Mouse (Mus musculus) CH12.LX (cell line): ENCODE data around the gene Kcnn3. TPM values are rescaled to one million over a fixed set of nuclear protein-coding genes. Genes with fewer than 3 reads are reported as not detected.

Experiments used
- DNase-seq: peaks from one replicate; pipeline ENCODE4 v3.0.0-alpha.2; 2013; ENCODE audit errors: extremely low read depth
- H3K27ac ChIP-seq: 2 replicates; pipeline ENCODE4 v1.5.1; 2012; ENCODE audit warnings: low read depth, mild to moderate bottlenecking, control low read depth, moderate library complexity; ENCODE audit not compliant: insufficient read depth
- H3K27me3 ChIP-seq: replicated peaks from 2 replicates; pipeline ENCODE3; 2012; ENCODE audit warnings: inconsistent platforms
- H3K36me3 ChIP-seq, 2 experiments: replicated peaks in 1 of 2; 2 replicates each; pipeline versions ENCODE3 to v1.6.1; 2012; ENCODE audit warnings: inconsistent platforms in 1 of 2, low read length in 1 of 2, mild to moderate bottlenecking in 1 of 2, mixed read lengths in 1 of 2, moderate library complexity in 1 of 2; ENCODE audit not compliant: control insufficient read depth in 1 of 2, insufficient read depth in 1 of 2
- H3K4me1 ChIP-seq, 2 experiments: 2 replicates each; pipeline ENCODE4 v1.6.1; 2012; ENCODE audit warnings: inconsistent platforms in 1 of 2, moderate library complexity in 1 of 2; ENCODE audit not compliant: insufficient read depth in 2 of 2, control insufficient read depth in 1 of 2
- H3K4me2 ChIP-seq: 2 replicates; pipeline ENCODE4 v1.6.1; 2012; ENCODE audit warnings: low read depth, mild to moderate bottlenecking, control low read depth; ENCODE audit not compliant: poor library complexity, insufficient read depth, severe bottlenecking
- H3K4me3 ChIP-seq, 3 experiments: fragments of 150-350 bp in 1 of 3; sonication (generic) in 1 of 3; replicated peaks in 1 of 3; 2 replicates each; pipeline versions ENCODE3 to v1.5.1; 2011 to 2012; ENCODE audit warnings: low read depth in 2 of 3, low read length in 2 of 3, mild to moderate bottlenecking in 2 of 3, moderate library complexity in 2 of 3, control low read depth in 1 of 3, improper control_type of control experiment in 1 of 3, inconsistent platforms in 1 of 3, mixed read lengths in 1 of 3; ENCODE audit not compliant: poor library complexity in 1 of 3
- H3K79me2 ChIP-seq: replicated peaks from 2 replicates; pipeline ENCODE4 v1.6.1; 2012; ENCODE audit warnings: mild to moderate bottlenecking, moderate library complexity; ENCODE audit not compliant: control insufficient read depth, poor library complexity, insufficient read depth, severe bottlenecking; ENCODE audit errors: extremely low read depth
- H3K9ac ChIP-seq: 2 replicates; pipeline ENCODE4 v1.6.1; 2012; ENCODE audit warnings: low read depth, mild to moderate bottlenecking, control low read depth, moderate library complexity; ENCODE audit not compliant: insufficient read depth
- H3K9me3 ChIP-seq: replicated peaks from 2 replicates; pipeline ENCODE3; 2012; ENCODE audit warnings: low read length, inconsistent platforms, mixed read lengths
- CHD1 ChIP-seq: IDR thresholded peaks from 2 replicates; pipeline ENCODE4 v1.6.1; 2012; ENCODE audit warnings: low read depth, low read length, improper control_type of control experiment, inconsistent platforms
- E2F4 ChIP-seq: IDR thresholded peaks from 2 replicates; pipeline ENCODE4 v1.6.1; 2011; ENCODE audit warnings: low read depth, low read length, improper control_type of control experiment; ENCODE audit not compliant: insufficient replicate concordance
- ELF1 ChIP-seq: IDR thresholded peaks from 2 replicates; pipeline ENCODE4 v1.6.1; 2014; ENCODE audit warnings: low read depth, mild to moderate bottlenecking, inconsistent platforms, low read length, improper control_type of control experiment
- ETS1 ChIP-seq: conservative IDR thresholded peaks from 2 replicates; pipeline ENCODE4 v1.6.1; 2012; ENCODE audit warnings: low read depth, mild to moderate bottlenecking, inconsistent platforms, low read length, improper control_type of control experiment, moderate library complexity
- GABPA ChIP-seq: IDR thresholded peaks from 2 replicates; pipeline ENCODE4 v1.6.1; 2012; ENCODE audit warnings: low read depth, low read length, improper control_type of control experiment, inconsistent platforms; ENCODE audit not compliant: insufficient replicate concordance
- IRF4 ChIP-seq: IDR thresholded peaks from 2 replicates; pipeline ENCODE4 v1.6.1; 2014; ENCODE audit warnings: low read depth, mild to moderate bottlenecking, inconsistent platforms, low read length, improper control_type of control experiment
- JUN ChIP-seq: IDR thresholded peaks from 2 replicates; pipeline ENCODE4 v1.6.1; 2011; ENCODE audit warnings: low read depth, mild to moderate bottlenecking, low read length, improper control_type of control experiment, moderate library complexity; ENCODE audit not compliant: insufficient read depth
- MAFK ChIP-seq: IDR thresholded peaks from 2 replicates; pipeline ENCODE4 v1.6.1; 2011; ENCODE audit warnings: low read length, improper control_type of control experiment; ENCODE audit not compliant: insufficient replicate concordance
- MAZ ChIP-seq: IDR thresholded peaks from 2 replicates; pipeline ENCODE4 v1.6.1; 2012; ENCODE audit warnings: low read depth, mild to moderate bottlenecking, inconsistent platforms, low read length, improper control_type of control experiment, moderate library complexity
- MEF2A ChIP-seq: IDR thresholded peaks from 2 replicates; pipeline ENCODE4 v1.6.1; 2014; ENCODE audit warnings: low read depth, mild to moderate bottlenecking, inconsistent platforms, low read length, improper control_type of control experiment, borderline replicate concordance
- NELFE ChIP-seq: IDR thresholded peaks from 2 replicates; pipeline ENCODE4 v1.6.1; 2011; ENCODE audit warnings: low read depth, low read length, improper control_type of control experiment
- POLR2A ChIP-seq: IDR thresholded peaks from 2 replicates; pipeline ENCODE4 v1.6.1; 2011; ENCODE audit warnings: low read depth, mild to moderate bottlenecking, improper control_type of control experiment, low read length
- POLR2AphosphoS2 ChIP-seq: IDR thresholded peaks from 2 replicates; pipeline ENCODE4 v1.6.1; 2011; ENCODE audit warnings: low read depth, low read length, improper control_type of control experiment
- RCOR1 ChIP-seq: conservative IDR thresholded peaks from 2 replicates; pipeline ENCODE4 v1.6.1; 2012; ENCODE audit warnings: low read depth, mild to moderate bottlenecking, inconsistent platforms, low read length, improper control_type of control experiment
- SIN3A ChIP-seq: IDR thresholded peaks from 2 replicates; pipeline ENCODE4 v1.6.1; 2012; ENCODE audit warnings: low read length, improper control_type of control experiment, inconsistent platforms
- SMC3 ChIP-seq: IDR thresholded peaks from 2 replicates; pipeline ENCODE4 v1.6.1; 2011; ENCODE audit warnings: low read depth, low read length, improper control_type of control experiment
- TCF12 ChIP-seq: IDR thresholded peaks from 2 replicates; pipeline ENCODE4 v1.6.1; 2014; ENCODE audit warnings: low read depth, mild to moderate bottlenecking, inconsistent platforms, low read length, improper control_type of control experiment
- USF2 ChIP-seq: conservative IDR thresholded peaks from 2 replicates; pipeline ENCODE4 v1.6.1; 2011; ENCODE audit warnings: low read depth, low read length, improper control_type of control experiment
- ZC3H11A ChIP-seq: IDR thresholded peaks from 2 replicates; pipeline ENCODE4 v1.6.1; 2012; ENCODE audit warnings: low read depth, mild to moderate bottlenecking, inconsistent platforms, low read length, improper control_type of control experiment
- ZKSCAN1 ChIP-seq: IDR thresholded peaks from 2 replicates; pipeline ENCODE4 v1.6.1; 2012; ENCODE audit warnings: low read depth, inconsistent platforms, low read length, improper control_type of control experiment, borderline replicate concordance
- ZNF384 ChIP-seq: IDR thresholded peaks from 2 replicates; pipeline ENCODE4 v1.6.1; 2012; ENCODE audit warnings: low read depth, low read length, improper control_type of control experiment, inconsistent platforms
- dilution Hi-C: fragments of 300-500 bp; cut with MboI; formaldehyde crosslinking; loops from 2 replicates; pipeline ENCODE4 v1.14.3; 2020; ENCODE audit warnings: low sequenced_read_pairs; ENCODE audit not compliant: extremely low pct_unique_long_range_greater_than_20kb, extremely low pct_ligation_motif_present
- in situ Hi-C: fragments of 300-500 bp; cut with MboI; formaldehyde crosslinking; loops from 3 replicates; pipeline ENCODE4 v1.14.3; 2019; ENCODE audit warnings: low sequenced_read_pairs, low pct_ligation_motif_present, low pct_unique_long_range_greater_than_20kb, mixed read lengths
- polyA plus RNA-seq: library from polyadenylated mRNA; unstranded; fragments of >175 nt; gene quantifications from 2 replicates; pipeline ENCODE4 v1.2.1, GENCODE M21; 2012; ENCODE audit warnings: low read depth; ENCODE audit not compliant: insufficient read length
- total RNA-seq, 2 experiments: library from RNA; depleted of rRNA; stranded (reverse); fragments of 300-350 nt in 1 of 2; fragments of >200 nt in 1 of 2; gene quantifications; 2 replicates each; pipeline ENCODE4 v1.2.3; 2012 to 2014

Gene Kcnn3
- total and polyA plus RNA-seq, 3 experiments, result 0.06 TPM; not detected in 2

DNA sequence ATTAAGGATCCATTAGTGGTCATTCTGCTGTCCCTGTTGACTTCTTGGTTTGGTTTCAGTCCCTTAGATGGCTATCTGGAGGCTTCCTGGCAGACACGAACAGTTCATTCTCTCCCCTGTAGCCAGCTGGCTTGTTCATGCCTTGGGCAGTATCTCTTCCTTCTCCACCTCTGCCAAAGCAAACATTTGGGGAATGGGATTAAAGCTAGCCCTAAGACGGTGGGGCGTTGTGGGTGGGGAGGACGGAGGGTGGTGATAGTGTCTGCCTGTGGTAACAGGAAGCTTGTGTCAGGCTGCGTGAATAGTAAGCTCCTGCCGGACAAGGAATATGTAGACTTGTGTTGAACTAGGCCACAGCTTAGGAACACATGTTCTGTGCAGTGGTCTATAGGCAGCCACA, 151.4 kb downstream of the Kcnn3 start:
- DNase-seq, result no peak
- Histone ChIP-seq H3K9ac (no peak overlapping the region), H3K27me3 (peaks cover 2% of the 10 kb centered on the region), H3K4me2 (no peak overlapping the region), H3K79me2 (no peaks in the 10 kb centered on the region), H3K4me1 (peaks cover 3 to 11% of the 10 kb centered on the region in 2 experiments), H3K4me3 (no peak overlapping the region), H3K27ac (no peak overlapping the region), H3K36me3 (no peaks in the 10 kb centered on the region), H3K9me3 (no peaks in the 10 kb centered on the region)
- dilution Hi-C loops (no loop called here), in situ Hi-C loops (no loop called here)
- no peak for TF ChIP-seq NELFE
- no peak for TF ChIP-seq POLR2AphosphoS2
- TF ChIP-seq SIN3A, result no peak
- TF ChIP-seq MAFK, result no peak
- TF ChIP-seq POLR2A, result no peak
- TF ChIP-seq MEF2A, result no peak
- TF ChIP-seq RCOR1, result no peak
- TF ChIP-seq ZNF384, result no peak
- no peak for TF ChIP-seq E2F4
- no peak for TF ChIP-seq ZC3H11A
- TF ChIP-seq TCF12, result no peak
- no peak for TF ChIP-seq CHD1
- no peak for TF ChIP-seq ETS1
- no peak for TF ChIP-seq JUN
- TF ChIP-seq SMC3, result no peak
- TF ChIP-seq IRF4, result no peak
- TF ChIP-seq USF2, result no peak
- TF ChIP-seq ELF1, result no peak
- TF ChIP-seq ZKSCAN1, result no peak

- DNase-seq, result no peak
- no peak for TF ChIP-seq MEF2A
- TF ChIP-seq POLR2AphosphoS2, result no peak
- TF ChIP-seq MAZ, result no peak
- TF ChIP-seq MAFK, result no peak
- no peak for TF ChIP-seq GABPA
- 0 out of 2 replicates have a peak, but pooled peaks have one; percentile 18 for TF ChIP-seq ELF1
- Histone ChIP-seq H3K36me3 (no peaks in the 10 kb centered on the region), H3K27me3 (peaks cover 2% of the 10 kb centered on the region), H3K4me3 (no peak overlapping the region), H3K4me1 (peaks cover 0 to 7% of the 10 kb centered on the region in 2 experiments; a peak in 2 of 4 replicates), H3K4me2 (no peak overlapping the region), H3K9ac (no peak overlapping the region), H3K9me3 (no peaks in the 10 kb centered on the region), H3K27ac (no peak overlapping the region), H3K79me2 (no peaks in the 10 kb centered on the region)
- dilution Hi-C loops (no loop called here), in situ Hi-C loops (no loop called here)
Measured at GRCm38 (mm10) chr3:89672573-89673317, 152.8 kb downstream of the Kcnn3 start.
